Mouse (Mus musculus): ENCODE measurements around the gene Slc8b1.

Slc8b1 gene

DNA sequence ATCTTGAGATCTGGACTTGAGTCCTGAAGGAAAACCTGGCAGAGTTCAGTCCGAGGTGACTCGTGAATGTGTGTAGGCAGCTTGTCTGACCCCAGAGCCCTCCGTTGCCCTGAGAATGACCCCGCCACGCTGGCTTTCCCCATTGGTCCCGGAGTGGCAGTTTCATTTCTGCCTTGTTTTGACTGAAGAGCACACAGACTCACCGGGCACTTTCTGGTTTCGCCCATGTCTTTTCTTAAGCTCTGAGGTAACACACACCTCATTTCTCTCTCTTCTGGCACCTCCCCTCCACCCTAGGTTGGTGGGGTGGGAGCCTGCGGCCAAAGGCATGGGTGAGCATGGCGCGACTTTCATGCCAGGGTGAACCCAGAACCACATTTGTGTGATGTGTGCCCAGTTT lies 15.3 kb downstream of the Slc8b1 start:
- DNase-seq (ENCODE audit: low spot score) = no peak

DNA sequence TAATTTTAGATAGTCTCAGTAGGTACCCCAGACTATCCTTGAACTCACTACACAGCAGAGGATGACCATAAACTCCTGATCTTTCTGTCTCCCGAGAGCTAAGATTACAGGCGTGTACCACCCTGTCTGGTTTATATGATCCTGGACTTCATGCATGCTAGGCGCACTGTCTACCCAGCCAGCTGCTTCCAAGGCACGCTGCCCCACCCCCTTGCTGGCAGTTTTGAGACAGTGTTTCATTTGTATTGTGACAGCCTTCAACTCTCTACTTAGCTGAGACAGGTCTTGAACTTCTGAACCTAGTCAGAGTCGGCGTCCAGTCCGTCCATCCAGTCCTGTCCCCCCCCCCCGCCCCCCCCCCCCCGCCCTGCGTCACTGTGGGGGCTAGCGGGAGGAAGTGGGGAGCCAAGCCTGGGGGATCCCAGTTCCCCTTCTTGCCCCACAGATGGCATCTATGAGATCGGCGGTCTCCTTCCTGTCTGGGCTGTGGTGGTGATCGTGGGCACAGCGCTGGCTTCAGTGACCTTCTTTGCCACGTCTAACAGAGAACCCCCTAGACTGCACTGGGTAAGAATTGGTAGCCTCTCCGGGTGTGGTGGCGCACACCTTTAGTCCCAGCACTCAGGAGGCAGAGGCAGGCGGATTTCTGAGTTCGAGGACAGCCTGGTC lies 16.5 kb downstream of the Slc8b1 start:
- DNase-seq (ENCODE audit: low spot score) = no peak

DNA sequence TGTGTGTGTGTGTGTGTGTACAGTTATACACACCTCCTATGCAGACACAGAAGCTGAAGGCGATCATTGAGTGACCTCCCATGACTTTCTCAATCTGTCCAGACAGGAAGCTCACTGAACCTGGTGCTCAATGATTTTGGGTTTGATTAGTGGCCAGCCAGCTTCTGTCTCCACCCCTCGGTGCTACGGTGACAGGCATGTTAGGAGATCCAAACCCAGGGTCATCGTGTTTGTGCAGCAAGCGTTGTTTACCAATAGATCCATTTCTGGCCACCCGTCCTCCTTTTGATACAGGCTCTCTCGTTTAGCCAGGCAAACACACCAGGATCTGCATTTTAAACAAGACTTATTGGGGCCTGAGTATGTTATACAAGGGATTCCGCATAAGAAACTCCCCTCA lies 20.7 kb downstream of the Slc8b1 start:
- no peak for DNase-seq (ENCODE audit: low spot score)

DNA sequence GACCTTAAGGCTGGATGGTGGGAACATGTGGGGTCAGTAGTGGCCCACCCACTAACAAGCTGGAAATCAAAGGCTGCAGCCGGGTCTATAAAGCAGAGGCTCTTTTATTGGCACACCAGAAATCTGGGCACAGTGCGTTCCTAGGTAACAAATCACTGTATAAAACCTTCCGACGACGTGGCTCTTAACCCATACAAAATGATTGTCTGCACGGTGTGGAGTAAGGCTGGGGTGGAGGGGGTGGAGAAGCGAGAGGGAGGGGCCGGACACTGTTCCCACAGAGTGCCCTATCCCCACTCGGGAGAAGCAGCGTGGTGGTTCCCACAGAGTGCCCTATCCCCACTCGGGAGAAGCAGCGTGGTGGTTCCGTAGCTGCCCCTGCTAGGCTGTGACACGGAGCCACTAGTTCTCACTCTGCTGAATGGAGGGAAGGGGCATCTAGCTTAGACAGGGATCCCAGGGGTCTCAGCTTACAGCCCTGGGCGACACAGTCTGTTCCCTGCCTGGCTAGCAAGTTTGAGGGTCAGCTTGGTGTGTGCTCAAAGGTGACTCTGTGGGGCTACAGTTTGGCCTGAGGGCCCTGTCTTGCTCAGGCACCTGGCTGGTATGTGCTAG lies 23.2 kb downstream of the Slc8b1 start:
- DNase-seq (ENCODE audit: low spot score) = no peak

DNA sequence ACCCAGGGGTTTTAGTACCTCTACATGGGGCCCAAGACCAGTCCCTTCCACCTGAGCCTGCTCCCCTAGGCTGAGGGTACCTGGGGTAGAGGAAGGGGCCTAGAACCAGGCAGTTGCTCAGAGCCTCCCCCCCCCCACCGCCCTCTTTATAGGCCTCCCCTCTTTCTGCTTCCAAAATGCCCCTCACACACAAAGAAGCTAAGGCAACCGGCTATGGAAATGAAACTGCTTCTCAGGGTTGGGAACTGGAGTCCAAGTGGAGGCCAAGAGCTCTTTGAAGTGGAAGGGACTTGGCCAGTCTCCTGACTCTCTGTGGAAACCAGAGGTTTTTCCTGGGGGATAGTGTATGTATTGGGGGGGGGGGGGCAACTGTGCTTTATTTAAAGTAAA lies 23.7 kb downstream of the Slc8b1 start:
- DNase-seq (ENCODE audit: low spot score) = no peak

DNA sequence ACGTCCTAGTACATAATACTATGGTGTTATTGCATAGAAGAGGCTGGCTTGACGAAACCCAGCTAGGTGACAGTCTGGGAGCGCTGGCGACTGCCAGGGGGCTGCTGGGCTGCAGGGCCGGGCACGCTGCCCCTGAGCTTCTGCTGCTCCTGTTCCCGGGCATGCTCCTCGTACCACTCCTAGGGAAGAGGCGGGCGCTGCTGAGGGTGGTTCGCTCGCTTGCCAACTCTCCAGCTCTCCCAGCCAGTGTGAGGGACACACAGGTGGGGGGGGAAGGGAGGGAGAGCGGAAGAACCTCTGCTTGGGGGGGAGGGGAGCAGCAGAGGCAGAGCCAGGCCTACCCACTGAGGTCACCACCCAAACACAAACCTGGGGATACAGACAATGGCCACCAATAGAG lies 25.1 kb downstream of the Slc8b1 start:
- DNase-seq (ENCODE audit: low spot score) = peak; percentile 10

DNA sequence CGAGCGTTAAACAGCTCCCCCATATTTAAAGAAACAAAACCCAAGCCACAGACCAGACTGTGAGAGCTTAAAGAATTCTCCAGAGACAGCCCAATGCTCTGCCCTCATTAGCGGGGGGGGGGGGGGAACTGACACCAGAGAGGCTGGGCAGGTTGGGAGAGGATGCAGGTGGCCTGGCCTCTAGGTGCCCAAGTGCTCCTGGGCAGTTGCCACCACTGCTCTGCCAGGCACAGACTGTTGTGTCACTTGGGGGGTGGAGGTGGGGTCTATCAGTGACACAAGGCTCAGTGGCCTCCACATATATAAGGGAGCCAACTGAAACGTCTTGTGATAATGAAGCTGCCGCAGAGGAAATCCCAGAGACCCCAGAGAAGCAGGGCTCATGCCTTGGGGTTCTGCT lies 25.7 kb downstream of the Slc8b1 start:
- no peak for DNase-seq (ENCODE audit: low spot score)

DNA sequence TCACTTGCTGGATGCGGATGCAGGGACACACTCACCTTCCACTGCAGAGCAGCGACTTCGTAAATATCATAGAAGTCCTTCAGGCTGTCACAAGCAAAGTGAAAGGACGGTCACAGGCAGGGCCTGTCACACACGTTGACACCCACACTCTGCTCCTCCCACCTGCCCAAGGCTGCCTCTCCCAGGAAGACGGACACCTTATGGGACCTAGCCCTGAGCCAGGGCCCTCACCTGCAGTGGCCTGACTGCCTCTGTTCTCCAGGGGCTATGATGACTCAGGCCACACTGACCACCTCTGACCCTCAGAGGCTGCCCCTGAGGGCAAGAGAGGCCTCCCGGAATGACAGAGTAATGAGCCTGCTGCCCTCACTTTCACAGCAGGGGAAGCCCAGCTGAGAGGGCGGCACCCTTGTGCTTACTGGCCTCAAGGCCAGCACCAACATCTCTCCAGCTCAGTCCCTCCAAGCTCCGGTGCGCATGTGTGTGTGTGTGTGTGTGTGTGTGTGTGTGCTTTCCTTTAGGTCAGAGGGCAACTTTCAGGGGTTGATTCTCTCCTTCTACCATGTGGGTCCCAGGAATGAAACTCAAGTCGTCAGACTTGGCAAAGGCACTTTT lies 37.4 kb downstream of the Slc8b1 start:
- DNase-seq (ENCODE audit: low spot score) = no peak

DNA sequence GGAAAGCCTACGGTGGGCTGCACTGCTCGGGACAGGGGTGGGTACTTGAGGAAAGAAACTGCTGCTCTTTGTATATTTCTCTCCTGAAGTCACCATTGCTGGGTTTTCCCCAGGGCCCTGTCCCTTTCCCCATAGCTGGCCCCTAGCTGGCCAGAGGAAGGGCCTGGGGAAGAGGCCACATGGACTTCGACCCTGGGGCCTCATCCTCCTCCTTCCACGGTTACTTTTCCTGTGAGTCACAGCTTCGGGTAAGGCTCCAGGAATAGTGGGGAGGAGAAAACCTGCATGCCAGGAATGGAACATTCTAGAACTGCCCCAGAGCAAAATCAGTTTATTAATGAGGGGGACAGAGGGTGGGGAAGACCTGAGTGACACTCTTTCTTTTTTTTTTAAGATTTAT lies 39.2 kb downstream of the Slc8b1 start:
- no peak for DNase-seq (ENCODE audit: low spot score)

DNA sequence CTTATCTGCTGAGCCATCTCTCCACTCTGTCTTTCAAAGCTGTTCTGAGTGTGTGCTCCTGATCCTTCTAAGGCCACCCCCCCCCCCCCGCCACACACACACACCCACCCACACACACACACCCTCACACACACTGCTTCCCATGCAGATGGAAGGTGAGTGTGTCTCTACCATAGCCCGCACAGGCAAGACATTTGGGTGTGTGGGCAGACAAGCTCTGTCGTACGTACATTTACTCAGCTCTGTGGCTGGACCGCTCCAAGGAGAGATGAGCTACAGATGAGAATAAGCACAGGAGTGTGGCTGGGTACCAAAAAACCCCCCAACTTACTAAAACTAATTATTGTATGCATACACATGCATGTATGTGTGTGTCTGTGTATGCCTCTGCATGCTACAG lies 39.7 kb downstream of the Slc8b1 start:
- DNase-seq (ENCODE audit: low spot score) = no peak

DNA sequence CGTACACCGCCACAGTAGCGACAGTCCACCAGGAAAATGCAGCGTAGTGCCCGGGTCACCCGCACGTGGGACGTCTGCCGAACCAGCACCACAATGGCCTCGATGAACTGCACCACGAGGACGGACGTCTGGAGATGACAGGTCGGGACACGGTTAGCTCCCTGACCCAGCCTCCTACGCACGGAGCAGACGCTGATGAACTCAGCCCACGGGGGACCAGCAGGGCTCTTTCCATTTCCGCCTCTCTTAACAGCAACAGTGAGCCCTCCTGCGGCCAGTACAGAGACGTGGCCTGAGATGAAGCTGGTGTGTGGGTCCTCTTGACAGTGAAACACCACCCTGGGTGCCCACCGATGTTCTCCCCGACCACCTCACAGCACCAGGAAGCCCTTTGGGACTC lies 44.9 kb downstream of the Slc8b1 start:
- DNase-seq (ENCODE audit: low spot score) = no peak

DNA sequence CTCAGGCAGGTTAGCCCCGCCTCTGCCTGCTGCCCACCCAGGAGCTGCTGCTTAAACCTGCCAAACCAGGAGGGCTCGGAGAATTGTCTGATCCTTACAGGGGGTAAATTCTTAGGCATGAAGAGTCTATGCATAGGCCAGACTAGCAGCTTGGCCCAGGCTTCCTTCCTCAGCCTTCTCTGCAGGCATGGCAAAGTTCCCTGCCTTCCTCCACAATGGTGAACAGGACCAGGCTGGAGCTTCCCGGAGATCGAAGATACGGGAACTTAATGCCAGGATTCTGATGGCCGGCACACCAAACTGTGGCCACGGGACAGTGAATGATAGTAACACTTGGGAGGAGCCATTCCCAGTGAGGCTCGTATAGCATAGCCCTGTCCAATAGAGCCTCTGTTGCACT lies 47.1 kb downstream of the Slc8b1 start:
- no peak for DNase-seq (ENCODE audit: low spot score)

DNA sequence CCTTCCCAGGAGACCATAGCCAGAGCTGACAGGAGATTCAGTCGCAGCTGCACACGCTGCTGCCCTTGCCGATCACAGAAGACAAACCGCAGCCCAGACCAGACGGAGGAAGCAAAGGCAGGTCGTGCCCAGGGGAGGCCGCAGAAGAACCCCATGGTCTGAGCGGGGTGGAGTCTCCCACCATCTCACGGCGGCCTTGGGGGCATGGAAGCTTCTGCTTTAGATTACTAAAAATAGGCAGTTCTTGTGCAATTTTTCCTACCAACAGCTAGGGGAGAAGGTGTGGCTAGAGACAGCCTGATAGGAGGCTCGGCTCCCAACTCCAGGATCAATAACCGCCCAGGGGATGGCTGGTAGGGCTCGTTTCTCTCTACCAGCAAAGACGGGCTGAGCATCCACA lies 47.8 kb downstream of the Slc8b1 start:
- DNase-seq (ENCODE audit: low spot score) = no peak

DNA sequence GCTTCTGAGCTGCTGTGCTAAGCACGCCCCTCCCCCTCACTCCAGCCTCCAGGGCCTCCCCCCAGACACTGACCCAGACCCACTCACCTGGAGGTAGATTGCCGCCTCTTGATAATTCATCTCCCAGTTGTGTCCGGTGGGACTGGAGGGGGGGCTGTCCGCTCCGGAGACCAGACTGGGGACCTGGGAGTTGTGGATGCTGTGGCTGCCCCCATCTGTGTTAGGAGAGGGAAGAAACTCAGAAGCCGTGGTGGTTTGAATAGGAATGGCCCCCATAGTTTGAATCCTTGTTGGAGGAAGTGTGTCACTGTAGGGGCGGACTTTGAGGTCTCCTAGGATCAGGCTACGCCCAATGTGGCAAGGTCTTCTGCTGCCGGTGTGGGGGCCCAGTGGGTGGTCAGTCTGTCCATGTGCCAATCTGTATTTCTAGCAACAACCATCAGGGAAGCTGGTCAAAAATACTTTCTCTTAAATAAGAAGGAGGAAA lies 49.2 kb downstream of the Slc8b1 start:
- no peak for DNase-seq (ENCODE audit: low spot score)

DNA sequence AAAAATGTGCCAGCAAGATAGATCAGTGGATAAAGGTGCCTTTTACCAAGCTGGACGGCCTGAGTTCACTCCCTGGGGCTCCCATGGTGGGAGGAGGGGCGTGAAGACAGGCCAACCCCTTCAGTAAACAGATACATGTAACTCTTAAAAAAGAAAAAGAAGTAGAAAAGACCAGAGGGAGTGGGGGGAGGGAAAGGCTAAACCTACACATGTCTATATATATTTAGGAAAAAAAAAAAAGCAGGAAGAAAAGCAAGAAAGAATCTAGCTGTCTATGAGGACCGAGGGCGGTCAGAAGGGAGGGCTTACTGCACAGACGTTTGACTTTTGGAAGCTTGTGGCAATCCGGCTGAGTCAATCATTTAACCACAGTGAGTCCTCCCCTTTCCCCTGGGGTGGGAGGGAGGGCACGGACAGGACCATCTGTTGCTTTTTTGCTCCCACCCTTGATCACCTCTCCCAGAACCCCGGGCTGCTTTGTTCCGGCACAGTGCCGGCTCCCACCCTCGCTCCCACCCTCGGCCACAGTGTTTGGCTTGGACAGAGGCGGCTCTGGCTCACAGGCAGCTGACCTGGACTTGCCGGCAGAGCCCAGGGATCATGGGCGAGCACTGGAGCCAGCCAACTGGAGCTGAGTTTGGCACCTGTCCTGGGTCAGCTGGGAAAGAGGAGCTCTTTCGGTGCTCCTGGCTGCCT lies 49.8 kb downstream of the Slc8b1 start:
- peak; percentile 51 for DNase-seq (ENCODE audit: low spot score)

DNA sequence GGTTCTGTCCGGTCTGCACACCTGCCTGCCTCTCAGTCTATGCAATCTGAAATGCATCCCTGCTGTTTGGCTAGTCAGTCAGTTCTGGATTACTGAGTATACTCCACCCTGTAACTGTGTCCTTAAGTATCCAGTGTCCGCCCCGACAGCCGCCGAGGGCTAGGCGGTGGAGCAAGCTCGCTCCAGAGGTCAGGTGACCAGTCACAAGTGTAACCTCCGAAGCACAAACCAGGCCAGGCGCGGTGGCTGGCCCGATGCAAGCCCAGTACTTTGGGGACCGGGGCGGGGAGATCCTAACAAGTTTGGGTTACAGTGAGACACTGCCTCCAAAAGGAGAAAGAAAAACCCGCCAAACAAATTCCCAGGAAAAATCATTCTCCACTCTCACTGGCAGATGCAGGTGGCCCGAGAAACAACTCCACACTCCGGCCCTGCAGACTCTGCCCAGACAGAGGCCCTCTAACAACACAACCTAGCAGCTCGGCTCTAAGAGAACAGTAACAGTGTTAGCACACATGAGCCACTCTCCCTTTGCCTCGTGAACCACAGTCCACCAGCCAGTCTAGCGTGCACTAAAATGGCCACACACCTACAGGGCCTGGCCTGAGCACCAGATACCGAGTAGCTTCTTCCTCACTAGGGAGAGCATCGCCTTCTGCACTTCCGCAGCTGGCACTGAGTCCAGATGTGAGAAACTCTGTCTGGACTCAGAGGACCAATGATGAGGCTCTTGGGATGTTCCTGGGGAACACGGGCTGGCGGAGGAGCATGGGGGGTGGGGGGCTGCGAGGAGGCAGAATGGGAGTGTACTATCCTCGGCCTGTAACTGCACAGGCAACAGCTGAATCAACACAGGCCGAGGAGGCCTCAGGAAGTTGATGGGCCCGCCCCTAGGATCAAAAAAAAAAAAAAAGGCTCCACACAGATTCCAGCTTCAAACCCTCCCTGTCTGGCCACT lies 52.3 kb downstream of the Slc8b1 start:
- DNase-seq (ENCODE audit: low spot score) = peak; percentile 66

DNA sequence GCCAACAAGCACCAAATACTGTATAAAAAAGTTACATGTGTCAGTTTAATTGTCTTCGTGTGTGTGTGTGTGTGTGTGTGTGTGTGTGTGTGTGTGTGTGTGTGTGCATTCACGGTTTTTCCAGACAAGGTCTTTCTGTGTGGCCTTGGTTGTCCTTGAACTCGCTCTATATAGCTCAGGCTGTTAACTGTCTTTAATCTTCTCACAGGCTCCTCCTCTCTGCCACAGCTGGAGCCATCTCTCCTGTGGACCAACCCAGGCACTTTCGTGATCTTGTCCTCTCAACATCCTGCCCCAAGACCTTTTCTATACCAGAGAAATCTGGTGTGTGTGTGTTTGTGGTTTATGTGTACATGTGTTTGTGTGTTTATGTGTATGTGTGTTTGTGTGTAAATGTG lies 52.9 kb downstream of the Slc8b1 start:
- DNase-seq (ENCODE audit: low spot score) = no peak

DNA sequence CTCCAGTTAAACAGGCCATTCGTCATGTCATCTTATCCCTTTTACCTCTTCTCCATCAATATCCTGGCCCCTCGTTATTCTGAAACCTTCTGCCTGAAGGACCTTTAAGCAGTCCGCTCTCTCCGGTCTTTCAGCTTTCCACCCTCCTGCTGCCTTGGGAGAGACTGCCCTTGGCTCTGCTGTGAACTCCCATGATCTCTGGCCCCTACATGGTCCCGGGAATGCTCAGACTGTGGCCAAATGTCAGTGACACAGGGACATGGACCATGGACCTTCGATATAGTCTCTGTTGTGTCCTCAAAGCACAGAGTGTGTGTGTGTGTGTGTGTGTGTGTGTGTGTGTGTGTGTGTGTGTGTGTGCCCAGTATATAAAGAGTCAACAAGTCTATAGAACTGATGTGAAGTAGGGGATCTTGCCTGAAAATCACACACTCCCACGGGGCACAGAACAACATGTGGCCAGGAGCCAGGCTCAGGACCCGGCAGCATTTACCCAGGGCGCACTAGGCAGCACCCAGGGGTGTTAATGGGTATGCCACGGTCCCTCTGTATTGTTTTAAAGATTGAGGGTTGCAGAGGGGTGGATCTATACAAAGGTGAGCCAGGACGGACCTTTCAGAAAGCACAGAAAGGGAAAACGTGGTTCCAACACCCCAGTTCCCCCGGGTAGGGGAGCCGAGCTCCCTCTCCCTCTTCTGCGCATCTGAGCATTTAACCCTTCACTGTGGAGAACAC lies 54.4 kb downstream of the Slc8b1 start:
- no peak for DNase-seq (ENCODE audit: low spot score)

DNA sequence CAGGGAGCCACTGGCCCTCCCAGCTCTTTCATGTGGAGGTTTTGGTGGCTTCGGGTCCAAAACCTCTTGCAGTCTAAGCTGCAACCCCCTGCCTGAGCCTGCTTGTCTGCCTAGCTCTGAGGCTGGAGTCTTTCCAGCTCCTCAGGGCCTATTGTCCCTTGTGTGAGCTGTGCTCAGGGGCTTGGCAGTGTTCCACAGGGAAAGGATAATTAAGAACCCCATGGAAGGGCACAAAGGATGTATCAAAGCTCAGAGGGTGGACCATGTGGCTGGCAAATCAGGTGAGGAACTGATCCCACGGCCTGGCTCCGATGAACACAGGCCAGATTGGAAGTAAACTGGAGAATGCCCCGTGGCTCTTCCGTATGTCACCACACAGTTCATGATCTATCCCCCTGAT lies 55.1 kb downstream of the Slc8b1 start:
- DNase-seq (ENCODE audit: low spot score) = no peak

DNA sequence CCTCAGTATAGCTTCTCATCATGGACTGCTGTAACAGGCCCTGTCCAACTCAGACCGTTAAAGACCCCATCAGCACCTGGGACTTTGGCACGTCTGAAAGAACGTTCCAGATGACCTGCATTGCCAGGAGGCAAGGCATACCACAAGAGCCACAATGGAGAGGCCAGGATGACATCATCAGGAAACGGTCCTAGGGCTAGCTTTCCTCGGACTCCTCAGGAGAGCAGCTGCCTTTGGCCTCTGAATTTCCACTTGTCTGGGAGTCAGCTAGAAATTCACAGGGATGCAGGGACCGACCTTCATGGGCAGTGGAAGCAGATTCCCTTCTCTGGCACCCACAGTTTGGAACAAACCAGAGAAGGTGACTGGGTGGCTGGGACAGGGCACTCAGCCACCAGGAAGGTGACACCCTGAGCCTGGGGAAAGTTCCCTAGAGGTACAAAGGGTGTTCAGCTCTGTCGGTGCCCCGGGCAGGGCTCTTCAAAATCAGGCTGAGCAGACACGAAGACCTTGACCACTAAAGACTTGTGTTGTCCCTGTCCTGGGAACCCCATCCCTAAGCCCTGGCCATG lies 55.8 kb downstream of the Slc8b1 start:
- no peak for DNase-seq (ENCODE audit: low spot score)

DNA sequence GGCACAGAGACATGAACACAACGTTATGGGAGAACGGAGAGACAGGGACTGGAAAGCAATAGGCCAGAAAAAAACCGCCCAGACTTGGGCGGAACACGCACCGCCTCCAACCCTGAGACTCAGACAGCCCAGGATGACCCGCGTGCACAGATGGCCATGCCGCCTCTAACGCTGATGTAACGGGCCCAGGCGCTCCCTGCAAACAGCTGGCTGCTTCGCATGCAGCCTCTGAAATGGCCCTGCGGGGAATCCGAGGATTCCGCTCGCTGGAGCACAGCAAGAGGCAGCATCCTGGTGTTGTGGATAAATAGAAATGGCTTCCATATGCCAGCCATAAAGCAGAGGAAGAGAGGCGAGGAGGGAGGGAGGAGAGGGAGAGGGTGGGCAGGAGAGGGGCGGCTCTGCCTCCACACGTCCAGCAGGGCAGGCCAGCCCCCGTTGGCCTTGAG lies 56.3 kb downstream of the Slc8b1 start:
- peak; percentile 52 for DNase-seq (ENCODE audit: low spot score)
